Mouse (Mus musculus) testis, adult 2 months (tissue): ENCODE measurements at regions not wholly inside any gene's neighbourhood (a gene's known extent, or its start where the extent isn't known, plus 50 kb on each side); places are given as distances from the start of the nearest gene placed in this dataset.
"Not testable (repeated sequence)": the region's sequence is repeated elsewhere in the genome, so short reads cannot be mapped to it uniquely, and the experiment has no call there.

Source experiments
- CTCF ChIP-seq: fragments of 200-500 bp; IDR thresholded peaks from 2 replicates; pipeline ENCODE4 v1.5.1; 2012; ENCODE audit warnings: low read depth, mild to moderate bottlenecking, inconsistent platforms, low read length, moderate library complexity; ENCODE audit not compliant: control insufficient read depth, insufficient read depth, insufficient replicate concordance
- POLR2A ChIP-seq: fragments of 200-500 bp; IDR thresholded peaks from 2 replicates; pipeline ENCODE4 v1.6.1; 2012; ENCODE audit warnings: low read depth, mild to moderate bottlenecking, inconsistent platforms, low read length, moderate library complexity; ENCODE audit not compliant: control insufficient read depth

DNA sequence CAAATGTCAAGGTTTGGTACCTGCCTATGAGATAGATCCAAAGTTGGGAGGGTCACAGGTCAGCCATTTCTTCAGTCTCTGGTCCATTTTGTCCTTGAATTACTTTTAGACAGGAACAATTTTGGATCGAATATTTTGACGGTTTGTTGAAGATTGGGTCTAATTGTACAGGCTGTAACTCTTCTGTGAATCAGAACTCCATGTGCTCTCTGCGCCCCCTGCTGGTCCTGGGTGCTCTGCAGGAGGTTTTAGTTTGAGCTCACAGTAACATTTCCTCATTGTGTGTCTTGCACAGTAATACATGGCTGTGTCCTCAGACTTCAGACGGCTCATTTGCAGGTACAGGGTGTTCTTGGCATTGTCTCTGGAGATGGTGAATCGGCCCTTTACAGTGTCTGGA lies 158.1 kb downstream of the Adam6a start:
- TF ChIP-seq CTCF, POLR2A: not testable (repeated sequence)
